Mouse (Mus musculus) thymus, postnatal 0 days (tissue): ENCODE results near the gene Abca7. TPM values are rescaled to one million over a fixed set of nuclear protein-coding genes. Genes with fewer than 3 reads are reported as not detected.

Experiments
- DNase-seq: peaks from one replicate; pipeline ENCODE4 v3.0.0-alpha.2; 2015; ENCODE audit warnings: low spot score
- polyA plus RNA-seq: library from polyadenylated mRNA; unstranded; fragments of >200 nt; fragmentation: Nextera tagmentation; extraction: Ambion mirVana; gene quantifications from 2 replicates; pipeline ENCODE4 v1.2.1, GENCODE M21; 2015

The Abca7 gene
- polyA plus RNA-seq, 1 experiment from 2014 or later, result 5.8 TPM

DNA sequence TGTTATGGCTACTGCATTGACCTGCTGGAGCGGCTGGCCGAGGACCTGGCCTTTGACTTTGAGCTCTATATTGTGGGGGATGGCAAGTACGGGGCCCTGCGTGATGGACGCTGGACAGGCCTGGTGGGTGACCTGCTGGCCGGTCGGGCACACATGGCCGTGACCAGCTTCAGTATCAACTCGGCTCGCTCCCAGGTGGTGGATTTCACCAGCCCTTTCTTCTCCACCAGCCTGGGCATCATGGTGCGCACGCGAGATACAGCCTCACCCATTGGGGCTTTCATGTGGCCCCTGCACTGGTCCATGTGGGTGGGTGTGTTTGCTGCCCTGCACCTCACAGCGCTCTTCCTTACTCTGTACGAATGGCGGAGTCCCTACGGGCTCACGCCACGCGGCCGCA lies 22.2 kb upstream of the Abca7 start:
- DNase-seq, result no peak

- DNase-seq, result no peak
Measured at GRCm38 (mm10) chr10:79974668-79975067, 21.6 kb upstream of the Abca7 start.

- DNase-seq, result no peak
Measured at GRCm38 (mm10) chr10:79976071-79976721, 20.1 kb upstream of the Abca7 start.

DNA sequence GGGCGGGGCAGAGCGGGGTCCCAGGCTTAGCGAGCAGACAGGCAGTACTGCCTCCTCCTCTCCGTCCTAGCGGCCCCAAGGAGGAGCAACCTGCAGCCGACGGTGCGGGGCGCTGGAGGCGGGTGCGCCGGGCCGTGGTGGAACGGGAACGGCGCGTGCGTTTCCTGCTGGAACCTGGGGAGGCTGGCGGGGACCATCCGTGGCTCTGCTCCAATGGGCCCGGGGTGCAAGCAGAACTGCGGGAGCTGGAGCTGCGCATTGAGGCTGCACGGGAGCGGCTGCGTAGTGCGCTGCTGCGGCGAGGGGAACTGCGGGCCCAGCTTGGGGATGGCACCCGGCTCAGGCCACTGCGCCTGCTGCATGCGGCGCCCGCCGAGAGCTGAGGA lies 19.6 kb upstream of the Abca7 start:
- no peak for DNase-seq

DNA sequence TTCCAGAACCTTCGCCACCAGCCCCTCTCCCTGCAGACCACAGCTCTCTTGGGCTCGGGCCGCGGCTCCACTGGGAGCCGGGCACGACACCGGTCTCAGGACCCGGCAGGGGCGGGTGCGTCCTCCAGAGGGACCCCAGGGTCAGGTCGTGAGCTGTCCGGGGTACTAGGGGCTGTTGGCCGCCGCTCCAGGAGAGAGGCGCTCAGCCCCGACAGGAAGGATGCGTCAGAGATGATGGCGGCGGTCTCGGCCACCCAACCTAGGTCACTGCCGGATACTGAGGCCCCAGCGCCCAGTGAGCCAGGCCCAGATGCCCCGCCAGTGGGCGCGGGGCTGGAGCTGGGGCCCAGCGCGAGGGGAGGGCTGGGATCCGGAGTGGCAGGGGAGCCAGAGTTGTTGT lies 19.0 kb upstream of the Abca7 start:
- no peak for DNase-seq

- no peak for DNase-seq
Measured at GRCm38 (mm10) chr10:79978061-79978460, 18.2 kb upstream of the Abca7 start.

- no peak for DNase-seq
Measured at GRCm38 (mm10) chr10:79979401-79980155, 16.7 kb upstream of the Abca7 start.

DNA sequence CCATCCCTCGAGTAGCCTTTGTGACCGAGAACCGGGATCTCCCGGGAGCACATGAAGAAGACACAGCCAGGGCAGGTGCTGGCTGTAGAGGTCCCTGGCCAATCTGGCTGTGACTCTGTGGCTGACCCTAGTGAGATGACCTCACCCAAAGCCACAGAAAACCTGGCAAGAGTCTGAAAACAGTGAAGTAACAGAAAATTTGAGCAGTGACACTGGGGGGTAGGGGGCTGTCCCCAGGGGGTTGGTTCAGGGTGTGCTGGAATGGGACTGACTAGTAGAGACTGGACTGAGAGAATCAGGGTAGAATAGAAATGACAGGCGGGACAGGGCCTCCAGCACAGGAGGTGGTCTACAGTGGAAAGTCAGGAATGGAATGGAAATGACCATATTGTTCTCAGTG lies 13.1 kb upstream of the Abca7 start:
- DNase-seq, result no peak

GRCm38 (mm10) chr10:79983670-79984069 lies 12.6 kb upstream of the Abca7 start:
- peak; percentile 72 for DNase-seq

- DNase-seq, result peak; percentile 89
Measured at GRCm38 (mm10) chr10:79984195-79984816, 12.0 kb upstream of the Abca7 start, which contains the start of gene Tmem259. TSS of gene Tmem259 (minus strand) at chr10:79984330.

- DNase-seq, result peak; percentile 98
Measured at GRCm38 (mm10) chr10:79984871-79985270, 11.4 kb upstream of the Abca7 start.

- peak; percentile 83 for DNase-seq
Measured at GRCm38 (mm10) chr10:79985334-79986231, 10.7 kb upstream of the Abca7 start.

- DNase-seq, result no peak
Measured at GRCm38 (mm10) chr10:79986232-79986878, 9.9 kb upstream of the Abca7 start.

- DNase-seq, result peak; percentile 92
Measured at GRCm38 (mm10) chr10:79986963-79987362, 9.3 kb upstream of the Abca7 start.

DNA sequence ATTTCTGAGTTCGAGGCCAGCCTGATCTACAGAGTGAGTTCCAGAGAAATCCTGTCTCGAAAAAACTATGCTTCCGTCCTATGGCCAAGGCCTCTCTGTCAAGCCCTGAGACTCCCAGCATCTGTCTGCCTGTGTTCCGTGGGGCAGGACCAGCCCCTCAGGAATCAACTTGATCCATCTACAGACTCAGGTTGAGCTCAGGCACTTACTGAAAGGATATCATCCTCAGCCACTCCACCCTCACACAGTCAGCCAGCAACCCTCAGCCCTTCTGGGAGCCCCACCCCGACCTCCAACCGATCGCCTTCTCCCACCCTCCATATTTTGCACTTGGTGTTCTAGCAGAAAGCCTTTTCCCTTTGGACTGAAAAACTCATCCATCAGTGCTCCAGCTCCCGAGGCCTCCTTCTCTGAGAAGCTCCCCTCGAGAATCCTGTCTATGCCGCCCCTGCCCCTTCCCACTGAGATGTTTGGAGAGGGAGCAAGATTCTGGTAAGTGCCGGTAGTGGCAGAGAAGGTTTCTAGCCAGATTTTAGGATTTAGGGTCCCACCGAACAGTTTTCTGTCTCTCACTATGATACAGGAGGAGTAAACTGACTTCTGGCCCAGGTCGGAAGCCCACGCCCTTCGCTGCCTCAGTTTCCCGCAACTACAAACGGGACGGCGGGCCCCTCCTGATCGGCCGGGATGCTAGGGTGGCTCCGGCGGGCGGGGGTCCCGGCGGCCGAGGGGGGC lies 8.4 kb upstream of the Abca7 start:
- DNase-seq, result peak; percentile 14

GRCm38 (mm10) chr10:79988506-79989271 lies 7.6 kb upstream of the Abca7 start, which contains the start of gene Cnn2:
TSS of gene Cnn2 (plus strand) at chr10:79988584.
- DNase-seq, result peak; percentile 63

DNA sequence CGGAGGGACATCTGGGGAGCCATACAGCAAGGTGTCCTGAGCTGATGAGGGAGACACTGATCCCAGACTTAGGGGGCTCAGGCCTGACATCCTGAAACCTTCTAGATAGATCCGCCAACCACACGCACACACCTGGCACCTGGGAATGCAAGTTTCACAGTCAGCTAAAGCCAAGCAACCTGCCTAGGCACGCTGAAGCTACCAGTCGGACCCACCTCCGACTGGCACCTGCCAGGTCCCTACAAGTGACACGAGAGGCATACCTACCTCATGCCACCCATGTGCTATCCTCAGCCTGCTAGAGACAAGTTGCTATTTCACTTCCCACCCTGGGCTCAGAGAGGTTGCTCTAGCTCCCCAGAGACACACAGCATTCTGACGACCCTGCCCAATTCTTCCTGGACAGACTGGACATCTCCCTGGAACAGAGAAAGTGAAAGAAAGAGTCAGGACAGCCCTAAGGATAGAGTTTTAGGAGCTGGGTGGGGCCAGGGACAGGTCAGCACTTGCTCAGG lies 7.0 kb upstream of the Abca7 start:
- no peak for DNase-seq

GRCm38 (mm10) chr10:79989870-79990269 lies 6.4 kb upstream of the Abca7 start:
- no peak for DNase-seq

GRCm38 (mm10) chr10:79991099-79991498 lies 5.2 kb upstream of the Abca7 start:
- no peak for DNase-seq
